Mouse (Mus musculus) c-Kit-negative CD71-positive TER-119-positive erythroid progenitor cells, embryonic 14.5 days (primary cell): Measurements from ENCODE around the gene St6galnac3.

Experiments
- DNase-seq: peaks from one replicate; pipeline ENCODE4 v3.0.0-alpha.2; 2013; ENCODE audit warnings: low read depth, low spot score

St6galnac3 gene

GRCm38 (mm10) chr3:153472583-153473471 lies 252.1 kb downstream of the St6galnac3 start:
- DNase-seq = no peak

GRCm38 (mm10) chr3:153463849-153464248 lies 261.1 kb downstream of the St6galnac3 start:
- DNase-seq = no peak

GRCm38 (mm10) chr3:153460173-153460572 lies 264.8 kb downstream of the St6galnac3 start:
- no peak for DNase-seq

GRCm38 (mm10) chr3:153458593-153458992 lies 266.4 kb downstream of the St6galnac3 start:
- no peak for DNase-seq

- no peak for DNase-seq
These were observed 267.3 kb downstream of the St6galnac3 start for GRCm38 (mm10) chr3:153457701-153458100.

- no peak for DNase-seq
These were observed 267.8 kb downstream of the St6galnac3 start for GRCm38 (mm10) chr3:153457203-153457602.

- no peak for DNase-seq
These were observed 268.7 kb downstream of the St6galnac3 start for GRCm38 (mm10) chr3:153456227-153456626.

- DNase-seq = no peak
These were observed 271.6 kb downstream of the St6galnac3 start for GRCm38 (mm10) chr3:153453127-153454049.

- no peak for DNase-seq
These were observed 272.5 kb downstream of the St6galnac3 start for GRCm38 (mm10) chr3:153452299-153452996.

- DNase-seq = no peak
These were observed 283.6 kb downstream of the St6galnac3 start for GRCm38 (mm10) chr3:153441329-153441728.

- DNase-seq = no peak
These were observed 288.6 kb downstream of the St6galnac3 start for GRCm38 (mm10) chr3:153436076-153437021.

- no peak for DNase-seq
These were observed 292.0 kb downstream of the St6galnac3 start for GRCm38 (mm10) chr3:153433010-153433409.

- no peak for DNase-seq
These were observed 292.7 kb downstream of the St6galnac3 start for GRCm38 (mm10) chr3:153432053-153432816.

- DNase-seq = no peak
These were observed 295.1 kb downstream of the St6galnac3 start for GRCm38 (mm10) chr3:153429840-153430239.

GRCm38 (mm10) chr3:153421918-153422290 lies 303.1 kb downstream of the St6galnac3 start:
- no peak for DNase-seq

- DNase-seq = no peak
These were observed 303.7 kb downstream of the St6galnac3 start for GRCm38 (mm10) chr3:153421060-153421917.

GRCm38 (mm10) chr3:153419331-153419730 lies 305.6 kb downstream of the St6galnac3 start:
- DNase-seq = no peak

- no peak for DNase-seq
These were observed 308.0 kb downstream of the St6galnac3 start for GRCm38 (mm10) chr3:153417001-153417400.

GRCm38 (mm10) chr3:153416383-153416782 lies 308.6 kb downstream of the St6galnac3 start:
- no peak for DNase-seq
